Mouse (Mus musculus) left cerebral cortex, adult 2 months (tissue): ENCODE data around the gene Reg1. TPM values are rescaled to one million over a fixed set of nuclear protein-coding genes. Genes with fewer than 3 reads are reported as not detected.

ENCODE experiments used
- DNase-seq, 2 experiments: peaks; one replicate each; pipeline ENCODE4 v3.0.0; 2021 to 2022; ENCODE audit warnings: low spot score in 2 of 2, mixed read lengths in 1 of 2; ENCODE audit errors: extremely low spot score in 1 of 2
- H3K27ac ChIP-seq: fragments of 200-600 bp; 2 replicates; pipeline ENCODE4 v1.8.1; 2022
- H3K4me3 ChIP-seq: fragments of 200-600 bp; 2 replicates; pipeline ENCODE4 v1.8.1; 2022
- CTCF ChIP-seq: fragments of 200-600 bp; IDR thresholded peaks from 2 replicates; pipeline ENCODE4 v1.8.1; 2022; ENCODE audit warnings: antibody characterized with exemption, mild to moderate bottlenecking, moderate library complexity
- intact Hi-C: fragments of 180-260 bp; cut with DNase I; formaldehyde crosslinking; loops from one replicate; pipeline ENCODE4 v1.15.1; 2025
- total RNA-seq, 2 experiments: library from RNA; stranded (reverse); gene quantifications; 2 replicates each; pipeline ENCODE4 v1.2.3; 2021

The Reg1 gene
- total RNA-seq, 2 experiments from 2014 or later, result not detected

DNA sequence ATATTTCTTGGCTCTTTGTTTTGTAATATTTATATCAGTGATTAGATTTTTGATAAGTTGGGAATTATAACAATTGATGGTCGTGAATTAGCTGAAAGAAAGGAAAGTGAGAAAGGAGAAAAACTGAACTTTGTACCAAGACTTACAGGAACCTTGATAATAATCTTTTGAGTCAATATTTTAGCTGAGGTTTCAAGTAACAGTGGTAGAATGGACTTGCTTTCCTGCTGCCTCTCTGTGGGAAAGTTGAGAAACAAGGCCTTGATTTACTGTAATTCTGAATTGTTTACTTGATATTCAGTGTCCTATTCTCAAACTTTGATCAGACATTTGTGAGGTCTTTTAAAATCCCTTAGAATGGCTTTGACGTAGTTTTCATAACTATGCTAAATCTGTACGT, 46.8 kb downstream of the Reg1 start:
- DNase-seq, result no peak
- Histone ChIP-seq H3K4me3 (no peak overlapping the region), H3K27ac (no peak overlapping the region)
- intact Hi-C loops, result loop anchor here (5.0 kb wide), 1 partner anchor 842 kb away; no protein-coding TSS in a partner anchor
- TF ChIP-seq CTCF, result no peak

Other genes starting within 250 kb of the Reg1 start
- not detected for gene Reg3b, start 52.1 kb upstream of the Reg1 start, total RNA-seq
- gene Reg3d, start 43.8 kb upstream of the Reg1 start, total RNA-seq, result not detected
- gene Reg3a, start 42.0 kb upstream of the Reg1 start, total RNA-seq, result not detected
- not detected for gene Reg2, start 27.1 kb upstream of the Reg1 start, total RNA-seq
- gene Reg3g, start 46.2 kb downstream of the Reg1 start, total RNA-seq, result not detected